Mouse (Mus musculus) granulocyte monocyte progenitor cell, adult 5-6 weeks (primary cell): Measurements from ENCODE around the gene Hyal3. TPM values are rescaled to one million over a fixed set of nuclear protein-coding genes. Genes with fewer than 3 reads are reported as not detected.
"Not testable (repeated sequence)": the region's sequence is repeated elsewhere in the genome, so short reads cannot be mapped to it uniquely, and the experiment has no call there.

Source experiments
- ATAC-seq: replicated peaks from 2 replicates; pipeline ENCODE4 v1.8.0; 2016; ENCODE audit warnings: mild to moderate bottlenecking, moderate TSS enrichment, inconsistent platforms; ENCODE audit not compliant: poor library complexity, severe bottlenecking
- total RNA-seq, 2 experiments: library from RNA; stranded (forward) in 1 of 2; stranded (reverse) in 1 of 2; fragments of 200-712, 200-1000 nt in 1 of 2; fragments of >200 nt in 1 of 2; fragmentation: Nextera tagmentation in 1 of 2; gene quantifications; 2 replicates each; pipeline ENCODE4 v1.2.3; 2014 to 2017

Gene Hyal3
- total RNA-seq, 2 experiments from 2014 or later, result 0.46 TPM; not detected in 1

GRCm38 (mm10) chr9:107570016-107570415 lies 10.6 kb upstream of the Hyal3 start:
- no peak for ATAC-seq

GRCm38 (mm10) chr9:107570845-107571244 lies 9.8 kb upstream of the Hyal3 start:
- ATAC-seq, result no peak

- no peak for ATAC-seq
Observed at GRCm38 (mm10) chr9:107571534-107572326, 8.9 kb upstream of the Hyal3 start.

- ATAC-seq, result no peak
Observed at GRCm38 (mm10) chr9:107572327-107572662, 8.3 kb upstream of the Hyal3 start.

- not testable (repeated sequence) for ATAC-seq
Observed at GRCm38 (mm10) chr9:107573774-107574173, 6.8 kb upstream of the Hyal3 start.

- ATAC-seq, result no peak
Observed at GRCm38 (mm10) chr9:107575579-107576356, 4.8 kb upstream of the Hyal3 start.

GRCm38 (mm10) chr9:107576357-107577107 lies 4.1 kb upstream of the Hyal3 start, which contains the start of gene Hyal1:
Gene Hyal1 (plus strand): TSS chr9:107576927.
- peak; percentile 66 for ATAC-seq

GRCm38 (mm10) chr9:107577871-107578270 lies 2.7 kb upstream of the Hyal3 start:
- ATAC-seq, result no peak

- ATAC-seq, result no peak
Observed at GRCm38 (mm10) chr9:107578587-107578986, 2.0 kb upstream of the Hyal3 start, which contains the start of gene Naa80. Gene Naa80 (plus strand): TSS chr9:107578887.

- no peak for ATAC-seq
Observed at GRCm38 (mm10) chr9:107579023-107579900, 1.4 kb upstream of the Hyal3 start.

- ATAC-seq, result no peak
Observed at GRCm38 (mm10) chr9:107581584-107581983, 966 bp downstream of the Hyal3 start.

GRCm38 (mm10) chr9:107582509-107583062 lies 2.0 kb downstream of the Hyal3 start:
- no peak for ATAC-seq

- ATAC-seq, result no peak
Observed at GRCm38 (mm10) chr9:107583174-107583573, 2.6 kb downstream of the Hyal3 start.

GRCm38 (mm10) chr9:107586504-107586903 lies 5.9 kb downstream of the Hyal3 start:
- no peak for ATAC-seq

- ATAC-seq, result peak; percentile 94
Observed at GRCm38 (mm10) chr9:107586974-107587832, 6.6 kb downstream of the Hyal3 start, which contains the start of gene Ifrd2. Gene Ifrd2 (plus strand): TSS chr9:107587642.

- ATAC-seq, result peak; percentile 26
Observed at GRCm38 (mm10) chr9:107587833-107588639, 7.4 kb downstream of the Hyal3 start.

- no peak for ATAC-seq
Observed at GRCm38 (mm10) chr9:107590058-107590772, 9.6 kb downstream of the Hyal3 start.
